Mouse (Mus musculus) urinary bladder, adult 18-20 months (tissue): Measurements from ENCODE around the gene Wfdc9.
"Not testable (repeated sequence)": the region's sequence is repeated elsewhere in the genome, so short reads cannot be mapped to it uniquely, and the experiment has no call there.

Source experiments
- DNase-seq, 2 experiments: peaks; one replicate each; pipeline ENCODE4 v3.0.0; 2022; ENCODE audit warnings: low spot score in 2 of 2, mixed read lengths in 2 of 2

Wfdc9 gene

GRCm38 (mm10) chr2:164619050-164619449, 37.3 kb downstream of the Wfdc9 start:
- no peak for DNase-seq

DNA sequence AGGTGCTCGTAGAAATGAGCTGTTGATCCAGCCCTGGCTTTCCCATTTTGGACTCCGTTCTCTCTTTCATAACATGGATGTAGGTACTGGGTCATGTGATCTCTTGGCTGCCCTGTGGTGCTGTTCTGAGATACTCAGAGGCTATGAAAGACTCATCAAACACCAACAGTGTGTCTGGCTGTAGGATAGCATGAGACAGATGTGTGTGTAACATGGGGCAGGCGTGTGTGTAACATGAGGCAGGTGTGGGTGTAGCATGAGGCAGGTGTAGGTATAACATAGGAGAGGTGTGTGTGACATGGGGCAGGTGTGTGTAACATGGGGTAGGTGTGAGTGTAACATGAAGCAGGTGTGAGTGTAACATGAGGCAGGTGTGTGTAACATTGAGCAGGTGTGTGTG, 41.0 kb downstream of the Wfdc9 start:
- no peak for DNase-seq

DNA sequence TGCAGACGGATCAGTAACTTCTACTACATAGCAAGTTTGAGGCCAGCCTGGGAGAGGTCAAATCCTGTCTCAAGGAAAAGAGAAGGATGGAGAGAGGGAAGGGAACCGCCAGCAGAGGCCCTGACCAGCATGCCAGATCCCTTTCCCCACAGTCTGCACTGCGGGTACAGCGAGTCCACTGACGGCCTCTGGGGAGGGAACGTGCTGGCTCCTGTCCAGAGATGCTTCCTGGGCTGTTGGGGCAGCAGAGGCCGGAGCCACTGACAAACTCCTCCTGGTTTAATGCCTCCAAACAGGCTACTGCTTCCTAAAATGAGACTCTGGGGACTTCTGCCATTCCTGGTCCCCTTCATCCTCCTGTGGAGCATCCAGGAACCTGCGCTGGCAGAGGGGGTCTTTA, 42.9 kb downstream of the Wfdc9 start, which contains the start of the genes Wfdc6b and Wfdc8:
Gene Wfdc6b, plus strand, starts transcription at position 52 of the 400 bp plus-strand sequence.
Gene Wfdc8, minus strand, starts transcription at position 156 of the 400 bp plus-strand sequence.
- not testable (repeated sequence) for DNase-seq

- no peak for DNase-seq
Measured at GRCm38 (mm10) chr2:164608781-164609180, 47.6 kb downstream of the Wfdc9 start.

DNA sequence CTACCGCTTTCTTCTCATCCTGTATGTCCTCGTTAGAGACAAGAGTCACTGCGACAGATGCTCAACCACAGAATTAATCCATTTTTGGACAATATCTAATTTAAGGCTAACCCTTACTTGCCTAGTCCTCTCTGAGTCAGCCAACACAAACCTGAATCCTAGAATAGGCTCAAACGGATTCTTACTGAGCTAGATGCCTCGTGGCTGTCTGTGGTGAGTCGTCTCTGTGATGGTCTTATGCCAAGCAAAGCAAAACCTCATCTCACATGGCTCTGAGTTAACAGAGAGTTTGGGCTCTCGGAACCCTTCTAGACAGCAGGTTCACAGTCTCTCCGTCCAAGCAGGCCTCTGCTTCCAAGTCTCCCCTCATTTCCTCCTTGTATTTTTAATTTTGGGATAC, 52.0 kb downstream of the Wfdc9 start:
- no peak for DNase-seq

GRCm38 (mm10) chr2:164603482-164603881, 52.9 kb downstream of the Wfdc9 start:
- no peak for DNase-seq

DNA sequence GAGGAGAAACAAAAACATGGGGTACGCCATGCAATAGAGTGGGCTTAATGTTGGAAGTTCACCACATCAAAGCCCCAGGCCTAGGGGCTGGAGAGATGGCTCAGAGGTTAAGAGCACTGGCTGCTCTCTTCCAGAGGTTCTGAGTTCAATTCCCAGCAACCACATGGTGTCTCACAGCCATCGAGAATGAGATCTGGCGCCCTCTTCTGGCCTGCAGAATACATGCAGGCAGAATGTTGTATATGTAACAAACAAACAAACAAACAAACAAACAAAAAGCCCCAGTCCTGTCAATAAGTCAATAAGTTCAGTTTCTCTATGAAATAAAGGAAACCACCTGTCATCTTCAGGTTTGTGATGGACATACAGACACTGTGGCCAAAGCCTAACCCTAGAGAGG, 56.2 kb downstream of the Wfdc9 start:
- DNase-seq, result no peak
